Mouse (Mus musculus) cortical plate, adult 2 months (tissue): ENCODE results near the gene Gm11214. TPM values are rescaled to one million over a fixed set of nuclear protein-coding genes. Genes with fewer than 3 reads are reported as not detected.

Experiments used
- H3K27ac ChIP-seq: fragments of 200-500 bp; 2 replicates; pipeline ENCODE4 v1.5.1; 2012; ENCODE audit warnings: low read length, control low read depth, inconsistent platforms; ENCODE audit not compliant: insufficient read depth
- H3K4me1 ChIP-seq: fragments of 200-500 bp; 2 replicates; pipeline ENCODE4 v1.6.1; 2011; ENCODE audit warnings: low read length; ENCODE audit not compliant: control insufficient read depth, insufficient read depth
- H3K4me3 ChIP-seq: fragments of 200-500 bp; 2 replicates; pipeline ENCODE4 v1.5.1; 2011; ENCODE audit warnings: mild to moderate bottlenecking, low read length, control low read depth; ENCODE audit not compliant: insufficient read depth
- CTCF ChIP-seq: fragments of 200-500 bp; IDR thresholded peaks from 2 replicates; pipeline ENCODE4 v1.5.1; 2011; ENCODE audit warnings: mild to moderate bottlenecking, control low read depth, low read length; ENCODE audit not compliant: insufficient read depth; ENCODE audit errors: extremely low read depth
- POLR2A ChIP-seq: fragments of 200-500 bp; IDR thresholded peaks from 2 replicates; pipeline ENCODE4 v1.6.1; 2011; ENCODE audit warnings: mild to moderate bottlenecking, low read length, control low read depth; ENCODE audit not compliant: insufficient read depth; ENCODE audit errors: extremely low read depth
- polyA plus RNA-seq: library from polyadenylated mRNA; depleted of rRNA; stranded (reverse); fragments of >200 nt; gene quantifications from 2 replicates; pipeline ENCODE4 v1.2.3, GENCODE M21; 2012; rRNA removed

The Gm11214 gene
- polyA plus RNA-seq: not detected in 2 replicates

- Histone ChIP-seq H3K4me1 (peaks cover 2% of the 10 kb centered on the region; the same call in 1 of the 2 replicates), H3K4me3 (no peak within 1 kb of the TSS), H3K27ac (no peak within 1 kb of the TSS)
- TF ChIP-seq CTCF: no peak
- no peak for TF ChIP-seq POLR2A
Measured at GRCm38 (mm10) chr4:63663279-63663678, at the start of gene Gm11214. TSS of gene Gm11214 (minus strand) at chr4:63663379.

- no peak for TF ChIP-seq CTCF
- no peak for TF ChIP-seq POLR2A
Measured at GRCm38 (mm10) chr4:63711886-63712285, 48.7 kb upstream of the Gm11214 start.

GRCm38 (mm10) chr4:63710431-63711220 is 47.4 kb upstream of the Gm11214 start:
- no peak overlapping the region for H3K27ac ChIP-seq
- TF ChIP-seq CTCF (no peak), POLR2A (no peak)

More at GRCm38 (mm10) chr4:63711886-63712285, 48.7 kb upstream of the Gm11214 start:
- no peak overlapping the region for H3K4me3 ChIP-seq
- H3K4me1 ChIP-seq: no peaks in the 10 kb centered on the region
- H3K27ac ChIP-seq: no peak overlapping the region

GRCm38 (mm10) chr4:63706279-63706971 is 43.2 kb upstream of the Gm11214 start:
- Histone ChIP-seq H3K27ac (no peak overlapping the region), H3K4me1 (no peaks in the 10 kb centered on the region), H3K4me3 (no peak overlapping the region)
- no peak for TF ChIP-seq POLR2A
- no peak for TF ChIP-seq CTCF

More at GRCm38 (mm10) chr4:63710431-63711220, 47.4 kb upstream of the Gm11214 start:
- no peaks in the 10 kb centered on the region for H3K4me1 ChIP-seq
- H3K4me3 ChIP-seq: no peak overlapping the region

- no peak for TF ChIP-seq POLR2A
- TF ChIP-seq CTCF: no peak
- no peak overlapping the region for H3K4me3 ChIP-seq
- no peak overlapping the region for H3K27ac ChIP-seq
- H3K4me1 ChIP-seq: no peaks in the 10 kb centered on the region
Measured at GRCm38 (mm10) chr4:63704232-63704631, 41.1 kb upstream of the Gm11214 start.

GRCm38 (mm10) chr4:63703686-63704085 is 40.5 kb upstream of the Gm11214 start:
- Histone ChIP-seq H3K27ac (no peak overlapping the region), H3K4me3 (no peak overlapping the region), H3K4me1 (no peaks in the 10 kb centered on the region)
- no peak for TF ChIP-seq POLR2A
- no peak for TF ChIP-seq CTCF

- no peak overlapping the region for H3K27ac ChIP-seq
- H3K4me3 ChIP-seq: no peak overlapping the region
- H3K4me1 ChIP-seq: no peaks in the 10 kb centered on the region
- no peak for TF ChIP-seq CTCF
- TF ChIP-seq POLR2A: no peak
Measured at GRCm38 (mm10) chr4:63702006-63702704, 39.0 kb upstream of the Gm11214 start.

GRCm38 (mm10) chr4:63699749-63700148 is 36.6 kb upstream of the Gm11214 start:
- H3K27ac ChIP-seq: no peak overlapping the region
- H3K4me3 ChIP-seq: no peak overlapping the region
- no peak for TF ChIP-seq CTCF
- no peak for TF ChIP-seq POLR2A
- no peaks in the 10 kb centered on the region for H3K4me1 ChIP-seq

GRCm38 (mm10) chr4:63696921-63697320 is 33.7 kb upstream of the Gm11214 start:
- Histone ChIP-seq H3K27ac (no peak overlapping the region), H3K4me1 (no peaks in the 10 kb centered on the region), H3K4me3 (no peak overlapping the region)
- TF ChIP-seq POLR2A (no peak), CTCF (no peak)
